Comparison of ENCODE assay signal across 9 mouse cellular contexts in genomic region chr6:146833485-146834314, GRCm38 (mm10). TPM values are rescaled to one million over a fixed set of nuclear protein-coding genes. Genes with fewer than 3 reads are reported as not detected.
DNase-seq lines count a peak whose midpoint lies in the region; ATAC-seq and TF ChIP-seq lines count a peak whose summit lies in the region.
"Had no signal": no experiment of that assay in that cellular context is flagged by ENCODE, and none has a peak within 500 bp of the region (broad histone marks: within the 10 kb centered on the region; RNA-seq: fewer than 3 reads in every experiment).

No protein-coding gene starts in this region.

- no peaks in the 10 kb centered on the region for H3K4me1 ChIP-seq in thymus, adult 2 months (replicated peaks; ENCODE audit: control insufficient read depth, insufficient read depth, low read length)
- no peaks in the 10 kb centered on the region for H3K4me1 ChIP-seq in kidney, adult 2 months (ENCODE audit: control insufficient read depth, insufficient read depth, low read length)
- 0 out of 2 replicates have a peak, but pooled peaks cover 6% of the 10 kb centered on the region for H3K4me1 ChIP-seq in limb, embryonic 12.5 days (replicated peaks)
- H3K4me1 ChIP-seq in midbrain, embryonic 16.5 days (ENCODE audit: control insufficient read depth, insufficient read depth, low read length): no peaks in the 10 kb centered on the region

- WGBS in thymus, adult 2 months: 78% methylated on average over 6 of the region's 6 CpGs
- whole genome bisulfite sequencing in kidney, adult 2 months: 63% methylated on average over 6 of the region's 6 CpGs
- WGBS in limb, embryonic 12.5 days: 86% methylated on average over 5 of the region's 6 CpGs
- 71% methylated on average over 6 of the region's 6 CpGs for WGBS in midbrain, embryonic 16.5 days

- intact Hi-C loops in gastrocnemius, adult 2 months (cut with DNase I): loop anchor here (2.0 to 10.0 kb wide), 2 partner anchors 161 to 261 kb away; partner anchors contain the start of gene Klhl42

- H3K4me2 ChIP-seq in limb, embryonic 12.5 days: no peak overlapping the region
- no peak overlapping the region for H3K4me2 ChIP-seq in midbrain, embryonic 16.5 days (ENCODE audit: low read length)

- no peak for TF ChIP-seq POLR2A in thymus, adult 2 months (IDR thresholded peaks at IDR 0.05; ENCODE audit: control insufficient read depth, extremely low read depth, insufficient read depth, low read length, poor library complexity)
- no peak for TF ChIP-seq POLR2A in kidney, adult 2 months (IDR thresholded peaks at IDR 0.05; ENCODE audit: low read depth, low read length)

- TF ChIP-seq CTCF in thymus, adult 2 months (IDR thresholded peaks at IDR 0.05; ENCODE audit: borderline replicate concordance, control insufficient read depth, extremely low read depth, insufficient read depth, low read length, poor library complexity): no peak
- peak; percentile 69 for TF ChIP-seq CTCF in gastrocnemius, adult 2 months (IDR thresholded peaks at IDR 0.05)
- peak; percentile 84 for TF ChIP-seq CTCF in kidney, adult 2 months (conservative IDR thresholded peaks at IDR 0.05; ENCODE audit: insufficient read depth, insufficient read length, low read depth, low read length)

- H3K4me3 ChIP-seq in thymus, adult 2 months (ENCODE audit: control insufficient read depth, insufficient read depth, low read length): no peak overlapping the region
- no peak overlapping the region for H3K4me3 ChIP-seq in gastrocnemius, adult 2 months
- H3K4me3 ChIP-seq in kidney, adult 2 months (ENCODE audit: insufficient read depth, low read depth, low read length): no peak overlapping the region
- no peak overlapping the region for H3K4me3 ChIP-seq in limb, embryonic 12.5 days (replicated peaks)
- no peak overlapping the region for H3K4me3 ChIP-seq in midbrain, embryonic 16.5 days (ENCODE audit: low read depth, low read length)
- H3K4me3 ChIP-seq: erythroblast, embryonic 14.5 days had no signal

- 0 out of 2 replicates have a peak, but pooled peaks have one; percentile 22 for ATAC-seq in limb, embryonic 12.5 days (ENCODE audit: insufficient number of reproducible peaks, insufficient read depth, low FRiP score, low TSS enrichment, low read depth)
- peak; percentile 88 for ATAC-seq in midbrain, embryonic 16.5 days

- no peaks in the 10 kb centered on the region for H3K9me3 ChIP-seq in limb, embryonic 12.5 days
- H3K9me3 ChIP-seq in midbrain, embryonic 16.5 days (replicated peaks; ENCODE audit: control insufficient read depth, low read length, poor library complexity, severe bottlenecking): no peaks in the 10 kb centered on the region

- DNase-seq in thymus, adult 2 months: peak; percentile 15
- no peak for DNase-seq in thymus, postnatal 10 days (ENCODE audit: low spot score in 2 of 2)
- peak; percentile 11 to 17 for DNase-seq in cerebellum, postnatal 36 days
- peak; percentile 59 for DNase-seq in gastrocnemius, adult 2 months
- peak; percentile 70 for DNase-seq in kidney, adult 2 months
- peak; percentile 23 for DNase-seq in thymus, postnatal 25 days

- no peaks in the 10 kb centered on the region for H3K27me3 ChIP-seq in thymus, adult 2 months (ENCODE audit: control insufficient read depth, insufficient read depth, low read length)
- no peaks in the 10 kb centered on the region for H3K27me3 ChIP-seq in kidney, adult 2 months (replicated peaks; ENCODE audit: control insufficient read depth, insufficient read depth, low read length)
- H3K27me3 ChIP-seq in limb, embryonic 12.5 days: no peaks in the 10 kb centered on the region
- H3K27me3 ChIP-seq in midbrain, embryonic 16.5 days (ENCODE audit: control insufficient read depth, insufficient read depth, low read depth, low read length): no peaks in the 10 kb centered on the region

- no peaks in the 10 kb centered on the region for H3K36me3 ChIP-seq in thymus, adult 2 months (ENCODE audit: control insufficient read depth, insufficient read depth, low read length)
- H3K36me3 ChIP-seq in kidney, adult 2 months (ENCODE audit: control insufficient read depth, insufficient read depth, low read length): no peaks in the 10 kb centered on the region
- 0 out of 2 replicates have a peak, but pooled peaks cover 5% of the 10 kb centered on the region for H3K36me3 ChIP-seq in limb, embryonic 12.5 days
- no peaks in the 10 kb centered on the region for H3K36me3 ChIP-seq in midbrain, embryonic 16.5 days (ENCODE audit: control insufficient read depth, insufficient read depth, low read length)

- H3K27ac ChIP-seq in thymus, adult 2 months (ENCODE audit: control insufficient read depth, insufficient read depth, low read length): no peak overlapping the region
- no peak overlapping the region for H3K27ac ChIP-seq in gastrocnemius, adult 2 months
- no peak overlapping the region for H3K27ac ChIP-seq in kidney, adult 2 months (ENCODE audit: insufficient read depth, low read depth, low read length)
- H3K27ac ChIP-seq in limb, embryonic 12.5 days: no peak overlapping the region
- H3K27ac ChIP-seq in midbrain, embryonic 16.5 days (ENCODE audit: low read length): no peak overlapping the region

- H3K9ac ChIP-seq in limb, embryonic 12.5 days (replicated peaks): no peak overlapping the region
- no peak overlapping the region for H3K9ac ChIP-seq in midbrain, embryonic 16.5 days (ENCODE audit: low read depth, low read length)

RNA-seq across cellular contexts. Expression of gene Smco2, which starts 16.2 kb away (rescaled TPM):
- polyA plus RNA-seq in thymus, adult 2 months (2012; rRNA removed): 0.42 TPM in 1 of 2 replicates, not detected in the other
- total RNA-seq in gastrocnemius, adult 2 months (2021): not detected
- polyA plus RNA-seq in kidney, adult 2 months (2012; rRNA removed): 0.11 TPM in 1 of 2 replicates, not detected in the other
- not detected in 2 replicates for polyA plus RNA-seq in limb, embryonic 12.5 days (2016; fragmentation: Nextera tagmentation; extraction: Ambion mirVana)
- not detected in 2 replicates for polyA plus RNA-seq in midbrain, embryonic 16.5 days (2015; fragmentation: Nextera tagmentation; extraction: Ambion mirVana)
- polyA plus RNA-seq: erythroblast, embryonic 14.5 days had no signal

RNA-seq across cellular contexts. Expression of gene Arntl2, which starts 37.8 kb away (rescaled TPM):
- 5.2 and 6.2 TPM in 2 replicates for polyA plus RNA-seq in thymus, adult 2 months (2012; rRNA removed)
- total RNA-seq in gastrocnemius, adult 2 months (2021): under 1 TPM; 0.50 to 0.99 TPM
- 3.3 and 4.1 TPM in 2 replicates for polyA plus RNA-seq in kidney, adult 2 months (2012; rRNA removed)
- polyA plus RNA-seq in limb, embryonic 12.5 days (2016; fragmentation: Nextera tagmentation; extraction: Ambion mirVana): 6.8 and 8.3 TPM in 2 replicates
- polyA plus RNA-seq in midbrain, embryonic 16.5 days (2015; fragmentation: Nextera tagmentation; extraction: Ambion mirVana): 2.9 and 4.2 TPM in 2 replicates
- polyA plus RNA-seq: erythroblast, embryonic 14.5 days had no signal

RNA-seq across cellular contexts. Expression of gene Ppfibp1, which starts 54.6 kb away (rescaled TPM):
- 4.2 and 5.0 TPM in 2 replicates for polyA plus RNA-seq in thymus, adult 2 months (2012; rRNA removed)
- 10 to 100 TPM; 40.3 to 44.8 TPM for total RNA-seq in gastrocnemius, adult 2 months (2021)
- polyA plus RNA-seq in kidney, adult 2 months (2012; rRNA removed): 20.6 and 23.4 TPM in 2 replicates
- 61.0 and 68.0 TPM in 2 replicates for polyA plus RNA-seq in limb, embryonic 12.5 days (2016; fragmentation: Nextera tagmentation; extraction: Ambion mirVana)
- polyA plus RNA-seq in midbrain, embryonic 16.5 days (2015; fragmentation: Nextera tagmentation; extraction: Ambion mirVana): 19.6 and 22.1 TPM in 2 replicates
- polyA plus RNA-seq: erythroblast, embryonic 14.5 days had no signal

Comparison
In these comparisons a context has a peak if more than half of its experiments do, and no peak if none do; other contexts are left out.
1. DNase-seq: peak in thymus, adult 2 months (single experiment), cerebellum, postnatal 36 days (2 of 2), gastrocnemius, adult 2 months (single experiment), kidney, adult 2 months (single experiment) and thymus, postnatal 25 days (single experiment); none in thymus, postnatal 10 days (0 of 2).